Mouse (Mus musculus) c-Kit-positive CD71-positive TER-119-positive erythroid progenitor cells, embryonic 14.5 days (primary cell): ENCODE measurements around the gene Akt1.

ENCODE experiments used
- DNase-seq: peaks from one replicate; pipeline ENCODE4 v3.0.0-alpha.2; 2013; ENCODE audit warnings: low spot score

The Akt1 gene

GRCm38 (mm10) chr12:112660576-112661326 is 13.9 kb downstream of the Akt1 start:
- DNase-seq, result no peak

- DNase-seq, result no peak
Measured at GRCm38 (mm10) chr12:112659109-112659508, 15.6 kb downstream of the Akt1 start.

GRCm38 (mm10) chr12:112658619-112659018 is 16.1 kb downstream of the Akt1 start:
- DNase-seq, result no peak

- DNase-seq, result no peak
Measured at GRCm38 (mm10) chr12:112654076-112654475, 20.6 kb downstream of the Akt1 start.

- peak; percentile 79 for DNase-seq
Measured at GRCm38 (mm10) chr12:112653157-112653824, 21.4 kb downstream of the Akt1 start.

- no peak for DNase-seq
Measured at GRCm38 (mm10) chr12:112651778-112652439, 22.8 kb downstream of the Akt1 start.

- DNase-seq, result no peak
Measured at GRCm38 (mm10) chr12:112648081-112648480, 26.6 kb downstream of the Akt1 start.

GRCm38 (mm10) chr12:112646139-112646538 is 28.5 kb downstream of the Akt1 start:
- DNase-seq, result no peak

- DNase-seq, result peak; percentile 34
Measured at GRCm38 (mm10) chr12:112644855-112645506, 29.7 kb downstream of the Akt1 start.

- DNase-seq, result peak; percentile 96
Measured at GRCm38 (mm10) chr12:112644180-112644854, 30.4 kb downstream of the Akt1 start, which contains the start of gene Siva1. Gene Siva1, plus strand, starts transcription at chr12:112644679.

- no peak for DNase-seq
Measured at GRCm38 (mm10) chr12:112643126-112643525, 31.6 kb downstream of the Akt1 start.

- no peak for DNase-seq
Measured at GRCm38 (mm10) chr12:112639526-112639925, 35.2 kb downstream of the Akt1 start.

GRCm38 (mm10) chr12:112633686-112634085 is 41.0 kb downstream of the Akt1 start:
- DNase-seq, result no peak

- no peak for DNase-seq
Measured at GRCm38 (mm10) chr12:112632907-112633306, 41.8 kb downstream of the Akt1 start.

- DNase-seq, result no peak
Measured at GRCm38 (mm10) chr12:112632084-112632777, 42.5 kb downstream of the Akt1 start.

GRCm38 (mm10) chr12:112631472-112631871 is 43.2 kb downstream of the Akt1 start:
- DNase-seq, result no peak

- no peak for DNase-seq
Measured at GRCm38 (mm10) chr12:112630796-112631195, 43.9 kb downstream of the Akt1 start.

GRCm38 (mm10) chr12:112630029-112630428 is 44.7 kb downstream of the Akt1 start:
- DNase-seq, result no peak

GRCm38 (mm10) chr12:112628928-112629721 is 45.6 kb downstream of the Akt1 start:
- DNase-seq, result no peak

GRCm38 (mm10) chr12:112628197-112628596 is 46.5 kb downstream of the Akt1 start:
- no peak for DNase-seq
